Mouse (Mus musculus) gastrocnemius, adult 18-20 months (tissue): ENCODE data around the gene Atg16l1. TPM values are rescaled to one million over a fixed set of nuclear protein-coding genes. Genes with fewer than 3 reads are reported as not detected.

Experiments used
- DNase-seq: peaks from one replicate; pipeline ENCODE4 v3.0.0; 2021; ENCODE audit warnings: low spot score
- total RNA-seq, 2 experiments: library from RNA; stranded (reverse); gene quantifications; 2 replicates each; pipeline ENCODE4 v1.2.3; 2021

Gene Atg16l1
- total RNA-seq, 2 experiments from 2014 or later: 16.3 to 17.6 TPM

DNA sequence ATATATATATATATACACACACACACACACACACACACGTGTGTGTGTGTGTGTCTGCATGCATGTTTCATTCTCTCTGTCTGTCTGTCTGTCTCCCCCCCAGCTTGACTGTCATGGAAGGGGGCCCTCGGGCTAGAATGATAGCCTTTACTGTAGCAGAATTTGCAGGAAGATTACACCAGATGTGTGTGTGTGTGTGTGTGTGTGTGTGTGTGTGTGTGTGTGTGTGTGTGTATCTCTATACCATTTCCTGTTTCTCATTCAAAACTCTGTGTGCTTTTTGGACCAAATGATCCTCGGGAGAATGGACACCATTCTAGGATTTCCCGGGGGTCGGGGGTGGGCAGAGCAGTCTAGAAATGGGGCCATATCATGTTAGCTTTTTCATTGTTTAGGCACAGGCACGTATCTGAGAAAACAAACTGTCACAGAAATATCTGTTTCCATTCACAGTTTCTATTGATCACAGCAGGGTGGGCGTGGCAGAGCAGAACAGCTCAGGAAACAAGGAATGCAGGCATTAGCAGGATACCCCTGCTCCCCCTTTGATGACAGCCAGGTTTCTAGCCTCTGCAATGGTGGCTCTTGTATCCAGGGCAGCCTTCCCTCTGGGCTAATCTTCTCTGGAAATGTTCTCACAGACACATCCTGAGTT lies 73.4 kb downstream of the Atg16l1 start:
- DNase-seq: no peak

- no peak for DNase-seq
Measured at GRCm38 (mm10) chr1:87829621-87830211, 74.0 kb downstream of the Atg16l1 start.

DNA sequence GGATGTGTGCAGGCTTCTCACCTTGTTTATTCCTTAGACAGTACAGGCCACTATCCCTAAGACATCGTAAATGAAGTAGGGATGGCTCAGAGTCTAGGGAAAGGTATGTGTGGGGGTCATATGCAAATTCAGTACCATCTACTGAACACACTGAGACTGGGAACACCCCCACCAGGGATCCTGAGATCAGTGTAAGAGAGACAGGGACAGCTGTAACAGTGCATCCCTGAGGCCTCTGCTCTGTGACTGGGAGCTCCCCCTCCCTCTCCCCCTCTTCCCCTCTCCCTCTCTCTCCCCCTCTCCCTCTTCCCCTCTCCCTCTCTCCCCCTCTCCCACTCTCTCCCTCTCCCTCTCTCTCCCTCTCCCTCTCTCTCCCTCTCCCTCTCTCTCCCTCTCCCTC lies 80.8 kb downstream of the Atg16l1 start:
- no peak for DNase-seq

DNA sequence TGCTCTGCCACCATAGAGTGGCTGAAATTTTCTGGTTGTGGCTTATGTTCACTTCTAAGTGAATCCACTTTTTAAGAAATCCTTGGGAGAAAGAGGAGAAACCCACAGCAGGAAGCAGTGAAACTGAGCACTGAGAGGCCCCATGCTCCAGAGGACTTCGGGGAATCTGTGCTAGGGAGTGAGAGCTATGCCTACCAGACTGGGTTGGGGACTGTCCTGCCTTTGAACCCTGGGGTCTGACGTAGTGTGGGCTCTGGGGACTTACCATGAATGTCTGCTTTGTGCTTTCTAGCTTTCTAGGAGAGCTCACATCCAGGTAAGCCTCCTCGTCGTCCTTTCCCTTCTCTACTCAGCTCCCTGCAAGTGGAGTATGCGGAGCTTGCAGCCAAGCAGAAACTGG lies 81.3 kb downstream of the Atg16l1 start:
- DNase-seq: no peak

GRCm38 (mm10) chr1:87840411-87841208 lies 84.9 kb downstream of the Atg16l1 start:
- DNase-seq: no peak

Other genes with a start within 250 kb of the Atg16l1 start
- gene Neu2, start 246.0 kb upstream of the Atg16l1 start, total RNA-seq: 10 to 100 TPM; 16.8 to 19.4 TPM
- gene Ngef, start 182.0 kb upstream of the Atg16l1 start, total RNA-seq: under 1 TPM in 1 of 2 experiments, not detected in 1; 0.09 TPM
- 1 to 10 TPM; 3.9 to 4.1 TPM for gene Inpp5d, start 135.6 kb upstream of the Atg16l1 start, total RNA-seq
- gene Sag, start 47.8 kb downstream of the Atg16l1 start, total RNA-seq: under 1 TPM in 1 of 2 experiments, not detected in 1; 0.26 TPM
- gene Dgkd, start 97.4 kb downstream of the Atg16l1 start, total RNA-seq: 10 to 100 TPM; 27.8 to 29.2 TPM